Mouse (Mus musculus) embryonic facial prominence, embryonic 14.5 days (tissue): ENCODE data around the gene Ptch1. TPM values are rescaled to one million over a fixed set of nuclear protein-coding genes. Genes with fewer than 3 reads are reported as not detected.

Experiments used
- ATAC-seq: fragments of 200-750 bp; cut with Nextera tagmentation; 2 replicates; pipeline ENCODE4 v1.8.0; 2017; ENCODE audit warnings: low read depth, moderate number of reproducible peaks, moderate TSS enrichment
- DNase-seq: peaks from one replicate; pipeline ENCODE4 v3.0.0-alpha.2; 2015; ENCODE audit warnings: low spot score
- H3K27ac ChIP-seq: fragments of 300-500 bp; sonication (generic); replicated peaks from 2 replicates; pipeline ENCODE4 v1.5.1; 2014; ENCODE audit warnings: low read depth, mild to moderate bottlenecking, low read length, moderate library complexity
- H3K27me3 ChIP-seq: fragments of 300-500 bp; sonication (generic); replicated peaks from 2 replicates; pipeline ENCODE4 v1.6.1; 2014; ENCODE audit warnings: low read length; ENCODE audit not compliant: control insufficient read depth, insufficient read depth
- H3K36me3 ChIP-seq: fragments of 300-500 bp; sonication (generic); 2 replicates; pipeline ENCODE4 v1.6.1; 2014; ENCODE audit warnings: low read length, mixed read lengths; ENCODE audit not compliant: control insufficient read depth, insufficient read depth
- H3K4me1 ChIP-seq: fragments of 300-500 bp; sonication (generic); 2 replicates; pipeline ENCODE4 v1.6.1; 2014; ENCODE audit warnings: antibody characterized with exemption, low read length; ENCODE audit not compliant: control insufficient read depth, insufficient read depth
- H3K4me2 ChIP-seq: fragments of 300-500 bp; sonication (generic); 2 replicates; pipeline ENCODE4 v1.6.1; 2014; ENCODE audit warnings: low read depth, mild to moderate bottlenecking, low read length, moderate library complexity, mixed read lengths
- H3K4me3 ChIP-seq: fragments of 300-500 bp; sonication (generic); 2 replicates; pipeline ENCODE4 v1.5.1; 2014; ENCODE audit warnings: low read depth, mild to moderate bottlenecking, low read length
- H3K9ac ChIP-seq: fragments of 300-500 bp; sonication (generic); 2 replicates; pipeline ENCODE4 v1.6.1; 2014; ENCODE audit warnings: low read depth, mild to moderate bottlenecking, low read length, moderate library complexity, mixed read lengths
- H3K9me3 ChIP-seq: fragments of 300-500 bp; sonication (generic); 2 replicates; pipeline ENCODE4 v1.6.1; 2016; ENCODE audit warnings: low read length; ENCODE audit not compliant: control insufficient read depth
- WGBS: fragments of 180-500 bp; shearing (Covaris S2); extraction: QIAGEN DNeasy Blood & Tissue Kit; methylation state at CpG from one replicate; pipeline ENCODE4 v1.1.7; 2014; 5-methylcytosine and 5-hydroxymethylcytosine counted together
- polyA plus RNA-seq: library from polyadenylated mRNA; unstranded; fragments of >200 nt; fragmentation: Nextera tagmentation; extraction: Ambion mirVana; gene quantifications from 2 replicates; pipeline ENCODE4 v1.2.1, GENCODE M21; 2014

Gene Ptch1
- polyA plus RNA-seq, 1 experiment from 2014 or later, result 22.7 TPM

GRCm38 (mm10) chr13:63549210-63549609, 24.2 kb downstream of the Ptch1 start:
- Histone ChIP-seq H3K4me3 (no peak overlapping the region), H3K4me1 (peaks cover 28% of the 10 kb centered on the region), H3K27me3 (no peaks in the 10 kb centered on the region), H3K9me3 (no peaks in the 10 kb centered on the region), H3K36me3 (peaks cover 44% of the 10 kb centered on the region), H3K4me2 (no peak overlapping the region), H3K9ac (no peak overlapping the region), H3K27ac (no peak overlapping the region)
- ATAC-seq (no peak), DNase-seq (no peak)
- WGBS, result 45% methylated on average over 5 of the region's 5 CpGs

GRCm38 (mm10) chr13:63548571-63548970, 24.8 kb downstream of the Ptch1 start:
- H3K36me3 ChIP-seq, result peaks cover 49% of the 10 kb centered on the region
- no peak for ATAC-seq
- no peaks in the 10 kb centered on the region for H3K27me3 ChIP-seq
- 83% methylated on average over 4 of the region's 4 CpGs for WGBS
- H3K4me1 ChIP-seq, result peaks cover 26% of the 10 kb centered on the region
- no peak overlapping the region for H3K27ac ChIP-seq
- H3K4me3 ChIP-seq, result no peak overlapping the region
- no peak overlapping the region for H3K4me2 ChIP-seq
- no peaks in the 10 kb centered on the region for H3K9me3 ChIP-seq
- no peak for DNase-seq
- H3K9ac ChIP-seq, result no peak overlapping the region

- no peak for ATAC-seq
- no peaks in the 10 kb centered on the region for H3K27me3 ChIP-seq
- 78% methylated on average over 7 of the region's 7 CpGs for WGBS
- no peak for DNase-seq
- H3K4me3 ChIP-seq, result no peak overlapping the region
- H3K9ac ChIP-seq, result no peak overlapping the region
- no peak overlapping the region for H3K27ac ChIP-seq
- peaks cover 6% of the 10 kb centered on the region for H3K4me1 ChIP-seq
- peaks cover 69% of the 10 kb centered on the region for H3K36me3 ChIP-seq
- H3K4me2 ChIP-seq, result no peak overlapping the region
- no peaks in the 10 kb centered on the region for H3K9me3 ChIP-seq
Measured at GRCm38 (mm10) chr13:63545291-63545690, 28.1 kb downstream of the Ptch1 start.

- DNase-seq (no peak), ATAC-seq (no peak)
- no peaks in the 10 kb centered on the region for H3K9me3 ChIP-seq
Measured at GRCm38 (mm10) chr13:63544967-63545253, 28.5 kb downstream of the Ptch1 start.

GRCm38 (mm10) chr13:63544119-63544966, 29.1 kb downstream of the Ptch1 start:
- H3K36me3 ChIP-seq, result peaks cover 78% of the 10 kb centered on the region

More at GRCm38 (mm10) chr13:63544967-63545253, 28.5 kb downstream of the Ptch1 start:
- H3K4me1 ChIP-seq, result peaks cover 6% of the 10 kb centered on the region
- H3K4me3 ChIP-seq, result no peak overlapping the region
- WGBS, result 59% methylated on average over 5 of the region's 5 CpGs
- H3K36me3 ChIP-seq, result peaks cover 72% of the 10 kb centered on the region
- no peak overlapping the region for H3K27ac ChIP-seq
- no peaks in the 10 kb centered on the region for H3K27me3 ChIP-seq
- H3K4me2 ChIP-seq, result no peak overlapping the region
- no peak overlapping the region for H3K9ac ChIP-seq

GRCm38 (mm10) chr13:63543459-63543858, 29.9 kb downstream of the Ptch1 start:
- DNase-seq (no peak), ATAC-seq (no peak)
- no peak overlapping the region for H3K27ac ChIP-seq
- no peaks in the 10 kb centered on the region for H3K4me1 ChIP-seq
- H3K27me3 ChIP-seq, result no peaks in the 10 kb centered on the region
- no peak overlapping the region for H3K4me3 ChIP-seq
- peaks cover 87% of the 10 kb centered on the region for H3K36me3 ChIP-seq
- WGBS, result 48% methylated on average over 6 of the region's 6 CpGs
- no peak overlapping the region for H3K4me2 ChIP-seq
- H3K9ac ChIP-seq, result no peak overlapping the region
- H3K9me3 ChIP-seq, result no peaks in the 10 kb centered on the region

More at GRCm38 (mm10) chr13:63544119-63544966, 29.1 kb downstream of the Ptch1 start:
- peaks cover 3% of the 10 kb centered on the region for H3K4me1 ChIP-seq
- no peak for ATAC-seq
- H3K27ac ChIP-seq, result no peak overlapping the region
- DNase-seq, result no peak
- no peak overlapping the region for H3K4me2 ChIP-seq
- no peaks in the 10 kb centered on the region for H3K27me3 ChIP-seq
- WGBS, result 68% methylated on average over 13 of the region's 13 CpGs
- H3K9me3 ChIP-seq, result no peaks in the 10 kb centered on the region
- no peak overlapping the region for H3K4me3 ChIP-seq
- H3K9ac ChIP-seq, result no peak overlapping the region

GRCm38 (mm10) chr13:63542796-63543384, 30.5 kb downstream of the Ptch1 start:
- WGBS, result 66% methylated on average over 3 of the region's 3 CpGs
- no peak overlapping the region for H3K27ac ChIP-seq
- no peak overlapping the region for H3K9ac ChIP-seq
- H3K36me3 ChIP-seq, result peaks cover 89% of the 10 kb centered on the region
- no peaks in the 10 kb centered on the region for H3K9me3 ChIP-seq
- no peak overlapping the region for H3K4me3 ChIP-seq
- ATAC-seq (no peak), DNase-seq (no peak)
- H3K27me3 ChIP-seq, result no peaks in the 10 kb centered on the region
- no peak overlapping the region for H3K4me2 ChIP-seq
- no peaks in the 10 kb centered on the region for H3K4me1 ChIP-seq

- Histone ChIP-seq H3K4me2 (no peak overlapping the region), H3K4me3 (no peak overlapping the region), H3K4me1 (no peaks in the 10 kb centered on the region), H3K36me3 (peaks cover 89% of the 10 kb centered on the region), H3K9me3 (no peaks in the 10 kb centered on the region), H3K27ac (no peak overlapping the region), H3K9ac (no peak overlapping the region), H3K27me3 (no peaks in the 10 kb centered on the region)
- DNase-seq (no peak), ATAC-seq (no peak)
Measured at GRCm38 (mm10) chr13:63541510-63541909, 31.9 kb downstream of the Ptch1 start.

GRCm38 (mm10) chr13:63540584-63540983, 32.8 kb downstream of the Ptch1 start:
- ATAC-seq, result no peak
- no peak for DNase-seq
- no peak overlapping the region for H3K4me2 ChIP-seq
- peaks cover 97% of the 10 kb centered on the region for H3K36me3 ChIP-seq
- no peak overlapping the region for H3K9ac ChIP-seq
- H3K4me1 ChIP-seq, result no peaks in the 10 kb centered on the region
- no peaks in the 10 kb centered on the region for H3K27me3 ChIP-seq
- H3K9me3 ChIP-seq, result no peaks in the 10 kb centered on the region
- H3K4me3 ChIP-seq, result no peak overlapping the region
- 87% methylated on average over 12 of the region's 12 CpGs for WGBS
- H3K27ac ChIP-seq, result no peak overlapping the region
